Mouse (Mus musculus) heart, embryonic 16.5 days (tissue): Measurements from ENCODE around the gene AU021092. TPM values are rescaled to one million over a fixed set of nuclear protein-coding genes. Genes with fewer than 3 reads are reported as not detected.

Experiments
- ATAC-seq: fragments of 200-750 bp; cut with Nextera tagmentation; replicated peaks from 2 replicates; pipeline ENCODE4 v1.8.0; 2017; ENCODE audit warnings: moderate number of reproducible peaks; ENCODE audit not compliant: insufficient read depth, low FRiP score; ENCODE audit errors: extremely low read depth
- H3K27ac ChIP-seq: fragments of 300-500 bp; sonication (generic); 2 replicates; pipeline ENCODE4 v1.5.1; 2014; ENCODE audit warnings: mild to moderate bottlenecking, low read length, control low read depth, moderate library complexity
- H3K27me3 ChIP-seq: fragments of 300-500 bp; sonication (generic); 2 replicates; pipeline ENCODE4 v1.6.1; 2014; ENCODE audit warnings: low read length, mixed read lengths; ENCODE audit not compliant: control insufficient read depth, insufficient read depth
- H3K36me3 ChIP-seq: fragments of 300-500 bp; sonication (generic); 2 replicates; pipeline ENCODE4 v1.6.1; 2014; ENCODE audit not compliant: control insufficient read depth, insufficient read depth
- H3K4me1 ChIP-seq: fragments of 300-500 bp; sonication (generic); 2 replicates; pipeline ENCODE4 v1.6.1; 2014; ENCODE audit warnings: low read length, mixed read lengths; ENCODE audit not compliant: control insufficient read depth, insufficient read depth
- H3K4me2 ChIP-seq: fragments of 300-500 bp; sonication (generic); 2 replicates; pipeline ENCODE4 v1.6.1; 2014; ENCODE audit warnings: low read depth, mild to moderate bottlenecking, control low read depth, low read length
- H3K4me3 ChIP-seq: fragments of 300-500 bp; sonication (generic); 2 replicates; pipeline ENCODE4 v1.5.1; 2014; ENCODE audit warnings: mild to moderate bottlenecking, control low read depth, low read length
- H3K9ac ChIP-seq: fragments of 300-500 bp; sonication (generic); 2 replicates; pipeline ENCODE4 v1.6.1; 2014; ENCODE audit warnings: low read length, control low read depth
- H3K9me3 ChIP-seq: fragments of 300-500 bp; sonication (generic); replicated peaks from 2 replicates; pipeline ENCODE4 v1.6.1; 2016; ENCODE audit warnings: low read length; ENCODE audit not compliant: control insufficient read depth
- WGBS: fragments of 180-500 bp; shearing (Covaris S2); extraction: QIAGEN DNeasy Blood & Tissue Kit; methylation state at CpG from one replicate; pipeline ENCODE4 v1.1.7; 2014; 5-methylcytosine and 5-hydroxymethylcytosine counted together
- microRNA-seq: library from miRNA; unstranded; fragments of <30 nt; microRNA quantifications from one replicate; pipeline ENCODE4, GENCODE M21; 2017
- polyA plus RNA-seq: library from polyadenylated mRNA; unstranded; fragments of >200 nt; fragmentation: Nextera tagmentation; extraction: Ambion mirVana; gene quantifications from 2 replicates; pipeline ENCODE4 v1.2.1, GENCODE M21; 2015

Gene AU021092
- polyA plus RNA-seq, 1 experiment from 2014 or later, result 7.2 TPM

GRCm38 (mm10) chr16:5168829-5169228 lies 53.3 kb downstream of the AU021092 start:
- no peak overlapping the region for H3K9ac ChIP-seq
- no peaks in the 10 kb centered on the region for H3K36me3 ChIP-seq
- peaks cover 19% of the 10 kb centered on the region for H3K4me1 ChIP-seq
- no peak overlapping the region for H3K4me3 ChIP-seq
- ATAC-seq, result peak; percentile 85
- 52% methylated on average over 5 of the region's 5 CpGs for WGBS
- peak overlapping the region; percentile 47 for H3K27ac ChIP-seq
- no peaks in the 10 kb centered on the region for H3K9me3 ChIP-seq
- H3K27me3 ChIP-seq, result no peaks in the 10 kb centered on the region
- no peak overlapping the region for H3K4me2 ChIP-seq

- H3K4me3 ChIP-seq, result no peak overlapping the region
- no peak overlapping the region for H3K27ac ChIP-seq
- no peaks in the 10 kb centered on the region for H3K27me3 ChIP-seq
- H3K4me2 ChIP-seq, result no peak overlapping the region
- WGBS, result 90% methylated on average over 2 of the region's 2 CpGs
- H3K36me3 ChIP-seq, result no peaks in the 10 kb centered on the region
- no peak for ATAC-seq
- no peak overlapping the region for H3K9ac ChIP-seq
- H3K4me1 ChIP-seq, result peaks cover 19% of the 10 kb centered on the region
- H3K9me3 ChIP-seq, result no peaks in the 10 kb centered on the region
Measured at GRCm38 (mm10) chr16:5168038-5168437, 54.1 kb downstream of the AU021092 start.

- 50% methylated on average over 6 of the region's 6 CpGs for WGBS
- H3K9ac ChIP-seq, result no peak overlapping the region
- no peak overlapping the region for H3K4me3 ChIP-seq
- no peak for ATAC-seq
- H3K36me3 ChIP-seq, result no peaks in the 10 kb centered on the region
- peaks cover 15% of the 10 kb centered on the region for H3K4me1 ChIP-seq
- no peak overlapping the region for H3K4me2 ChIP-seq
- H3K9me3 ChIP-seq, result no peaks in the 10 kb centered on the region
- H3K27me3 ChIP-seq, result no peaks in the 10 kb centered on the region
- no peak overlapping the region for H3K27ac ChIP-seq
Measured at GRCm38 (mm10) chr16:5164327-5164726, 57.8 kb downstream of the AU021092 start.

Small RNA genes within 50 kb of the gene (microRNA-seq; reads per million reads assigned to microRNA genes)
- gene Gm23689, result not detected
- not detected for gene Gm26095
- gene Mir6364, result not detected

Other genes starting within 250 kb of the AU021092 start
- gene Sept12, start 224.4 kb downstream of the AU021092 start, polyA plus RNA-seq, result not detected in 2 replicates
- 3.5 and 5.4 TPM in 2 replicates for gene Smim22, start 215.0 kb downstream of the AU021092 start, polyA plus RNA-seq
- 55.1 and 58.9 TPM in 2 replicates for gene Rogdi, start 208.7 kb downstream of the AU021092 start, polyA plus RNA-seq
- gene Glyr1, start 172.4 kb downstream of the AU021092 start, polyA plus RNA-seq, result 90.5 and 95.8 TPM in 2 replicates
- gene Ubn1, start 172.2 kb downstream of the AU021092 start, polyA plus RNA-seq, result 13.4 and 14.0 TPM in 2 replicates
- gene Ppl, start 89.9 kb downstream of the AU021092 start, polyA plus RNA-seq, result 1.9 and 2.3 TPM in 2 replicates
- 0.08 and 0.14 TPM in 2 replicates for gene Sec14l5, start 75.2 kb downstream of the AU021092 start, polyA plus RNA-seq
- 17.7 and 18.1 TPM in 2 replicates for gene Nagpa, start 18.3 kb downstream of the AU021092 start, polyA plus RNA-seq
- gene Alg1, start 11.3 kb upstream of the AU021092 start, polyA plus RNA-seq, result 29.0 and 30.3 TPM in 2 replicates
- gene Eef2kmt, start 33.7 kb upstream of the AU021092 start, polyA plus RNA-seq, result 25.7 and 26.2 TPM in 2 replicates